Mouse (Mus musculus) MN1 (cell line): ENCODE results near the gene Sun5.

Experiments used
- DNase-seq: peaks from one replicate; pipeline ENCODE4 v3.0.0-alpha.2; 2016; ENCODE audit warnings: low spot score

Sun5 gene

DNA sequence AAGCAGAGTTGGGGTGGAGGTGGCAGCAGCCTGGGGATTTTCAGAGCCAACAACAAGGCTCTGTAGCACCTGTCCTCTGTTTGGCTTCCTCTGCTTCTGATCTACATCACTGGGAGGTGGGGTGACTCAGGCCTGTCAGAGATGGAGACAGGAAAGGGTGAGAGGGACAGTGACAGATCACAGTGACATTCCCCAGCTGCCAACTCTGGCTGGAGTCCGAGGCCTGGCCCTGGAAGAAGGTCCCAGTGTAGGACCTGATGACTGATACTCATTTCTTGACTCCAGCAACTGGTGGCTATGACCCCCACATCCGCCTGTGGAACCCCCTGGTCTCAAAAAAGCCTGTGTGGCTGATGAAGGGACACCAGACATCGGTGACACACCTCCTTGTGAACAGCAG is 61.0 kb downstream of the Sun5 start:
- peak; percentile 9 for DNase-seq

DNA sequence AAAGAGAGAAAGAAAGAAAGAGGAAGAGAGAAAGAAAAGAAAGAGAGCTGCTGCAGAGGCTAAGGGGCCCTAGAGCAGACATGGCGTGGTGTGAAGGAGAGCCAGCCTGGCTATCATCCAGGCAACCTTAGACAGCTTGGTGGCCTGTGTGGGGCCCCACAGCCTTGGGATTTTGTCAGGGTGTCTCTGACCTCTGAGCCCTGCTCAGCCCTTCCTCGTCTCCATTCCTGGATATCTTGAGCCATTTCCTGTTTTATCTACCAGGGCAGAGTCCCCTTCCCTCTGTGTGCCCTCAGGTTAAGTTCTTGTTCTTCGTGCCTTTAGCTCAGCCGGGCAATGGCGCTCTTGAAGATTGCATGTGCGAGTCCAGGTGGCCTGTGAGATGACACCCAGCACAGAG is 62.0 kb downstream of the Sun5 start:
- DNase-seq: no peak

DNA sequence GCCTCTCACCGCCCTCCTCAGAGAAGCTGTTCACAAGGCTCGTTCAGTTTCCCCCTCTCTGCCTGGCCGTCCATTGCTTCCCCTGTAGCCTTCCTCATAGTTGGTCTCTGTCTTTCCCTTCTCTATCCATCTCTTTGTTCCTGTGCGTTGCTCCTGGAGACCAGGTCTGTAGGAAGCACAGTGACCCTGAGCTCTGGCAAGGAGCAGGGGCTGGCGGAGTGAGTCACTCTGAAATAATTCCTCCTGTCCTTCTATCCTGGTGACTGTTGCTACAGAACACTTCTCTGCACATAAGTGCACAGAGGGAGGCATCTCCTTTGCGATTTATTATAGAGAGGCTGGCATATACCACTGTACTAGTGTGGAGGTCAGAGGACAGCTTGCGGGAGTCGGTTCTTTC is 62.7 kb downstream of the Sun5 start:
- no peak for DNase-seq

DNA sequence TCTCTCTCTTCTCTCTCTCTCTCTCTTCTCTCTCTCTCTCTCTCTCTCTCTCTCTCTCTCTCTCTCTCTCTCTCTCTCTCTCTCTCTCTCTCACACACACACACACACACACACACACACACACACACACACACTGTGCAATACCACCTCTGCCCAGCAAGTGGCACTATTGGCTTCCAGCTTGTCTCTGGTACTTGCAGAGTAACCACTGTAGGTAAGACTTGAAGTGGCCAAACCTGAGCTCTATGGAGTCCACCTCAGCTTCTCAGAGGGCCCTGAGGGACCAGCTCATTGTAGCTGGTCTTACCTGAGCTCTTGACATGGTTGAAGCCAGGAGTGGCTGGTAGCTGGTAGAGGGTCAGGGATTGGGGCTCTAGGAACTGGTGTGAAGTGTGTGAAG is 63.4 kb downstream of the Sun5 start:
- DNase-seq: peak; percentile 43
